Mouse (Mus musculus): ENCODE data around the gene Spon1. TPM values are rescaled to one million over a fixed set of nuclear protein-coding genes. Genes with fewer than 3 reads are reported as not detected.

Spon1 gene
- polyA plus RNA-seq, 1 experiment, result not detected

GRCm38 (mm10) chr7:113909161-113909825 is 143.5 kb downstream of the Spon1 start:
- TF ChIP-seq POLR2A (IDR thresholded peaks at IDR 0.05; ENCODE audit: borderline replicate concordance, low read depth, low read length) (no peak), CTCF (IDR thresholded peaks at IDR 0.05; ENCODE audit: low read depth, low read length) (no peak)
- H3K4me1 ChIP-seq (ENCODE audit: control insufficient read depth, insufficient read depth, low read length), result no peaks in the 10 kb centered on the region
- H3K4me3 ChIP-seq (ENCODE audit: insufficient read depth, low read length), result no peak overlapping the region
- no peak overlapping the region for H3K27ac ChIP-seq (ENCODE audit: insufficient read depth, low read depth, low read length)

GRCm38 (mm10) chr7:113910856-113911255 is 145.1 kb downstream of the Spon1 start:
- Histone ChIP-seq H3K4me3 (ENCODE audit: insufficient read depth, low read length) (no peak overlapping the region), H3K4me1 (ENCODE audit: control insufficient read depth, insufficient read depth, low read length) (no peaks in the 10 kb centered on the region), H3K27ac (ENCODE audit: insufficient read depth, low read depth, low read length) (no peak overlapping the region)
- TF ChIP-seq CTCF (IDR thresholded peaks at IDR 0.05; ENCODE audit: low read depth, low read length) (no peak), POLR2A (IDR thresholded peaks at IDR 0.05; ENCODE audit: borderline replicate concordance, low read depth, low read length) (no peak)

DNA sequence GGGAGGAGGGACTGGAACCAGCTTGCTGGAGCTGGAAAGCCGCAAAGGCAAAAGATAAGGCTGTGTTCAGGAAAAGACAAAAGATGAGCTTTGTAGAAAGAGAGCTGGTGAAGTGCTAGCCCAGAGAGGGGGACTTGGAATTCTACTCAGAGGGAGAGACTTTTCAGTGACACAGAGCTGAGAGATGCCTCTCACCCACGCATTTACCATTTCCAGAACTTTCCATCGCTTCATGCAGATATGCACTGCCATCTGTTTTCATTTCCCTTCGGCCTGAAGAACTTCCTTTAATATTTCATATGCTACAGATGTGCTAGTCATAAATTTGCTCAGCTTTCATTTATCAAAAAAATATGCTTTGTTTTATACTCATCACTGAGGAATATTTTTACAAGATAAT is 150.1 kb downstream of the Spon1 start:
- Histone ChIP-seq H3K27ac (ENCODE audit: insufficient read depth, low read depth, low read length) (no peak overlapping the region), H3K4me1 (ENCODE audit: control insufficient read depth, insufficient read depth, low read length) (no peaks in the 10 kb centered on the region), H3K4me3 (ENCODE audit: insufficient read depth, low read length) (no peak overlapping the region)
- TF ChIP-seq CTCF (IDR thresholded peaks at IDR 0.05; ENCODE audit: low read depth, low read length), result no peak
- TF ChIP-seq POLR2A (IDR thresholded peaks at IDR 0.05; ENCODE audit: borderline replicate concordance, low read depth, low read length), result no peak

- no peaks in the 10 kb centered on the region for H3K4me1 ChIP-seq (ENCODE audit: control insufficient read depth, insufficient read depth, low read length)
- H3K4me3 ChIP-seq (ENCODE audit: insufficient read depth, low read length), result no peak overlapping the region
- H3K27ac ChIP-seq (ENCODE audit: insufficient read depth, low read depth, low read length), result no peak overlapping the region
- no peak for TF ChIP-seq POLR2A (IDR thresholded peaks at IDR 0.05; ENCODE audit: borderline replicate concordance, low read depth, low read length)
- no peak for TF ChIP-seq CTCF (IDR thresholded peaks at IDR 0.05; ENCODE audit: low read depth, low read length)
Observed at GRCm38 (mm10) chr7:113918916-113919315, 153.1 kb downstream of the Spon1 start.

- Histone ChIP-seq H3K4me1 (ENCODE audit: control insufficient read depth, insufficient read depth, low read length) (no peaks in the 10 kb centered on the region), H3K4me3 (ENCODE audit: insufficient read depth, low read length) (no peak overlapping the region), H3K27ac (ENCODE audit: insufficient read depth, low read depth, low read length) (no peak overlapping the region)
- TF ChIP-seq CTCF (IDR thresholded peaks at IDR 0.05; ENCODE audit: low read depth, low read length) (no peak), POLR2A (IDR thresholded peaks at IDR 0.05; ENCODE audit: borderline replicate concordance, low read depth, low read length) (no peak)
Observed at GRCm38 (mm10) chr7:113919505-113919904, 153.7 kb downstream of the Spon1 start.

- TF ChIP-seq CTCF (IDR thresholded peaks at IDR 0.05; ENCODE audit: low read depth, low read length), result no peak
- TF ChIP-seq POLR2A (IDR thresholded peaks at IDR 0.05; ENCODE audit: borderline replicate concordance, low read depth, low read length), result no peak
- H3K4me3 ChIP-seq (ENCODE audit: insufficient read depth, low read length), result no peak overlapping the region
- H3K4me1 ChIP-seq (ENCODE audit: control insufficient read depth, insufficient read depth, low read length), result no peaks in the 10 kb centered on the region
- H3K27ac ChIP-seq (ENCODE audit: insufficient read depth, low read depth, low read length), result no peak overlapping the region
Observed at GRCm38 (mm10) chr7:113920056-113920455, 154.3 kb downstream of the Spon1 start.

- no peak overlapping the region for H3K4me3 ChIP-seq (ENCODE audit: insufficient read depth, low read length)
- TF ChIP-seq CTCF (IDR thresholded peaks at IDR 0.05; ENCODE audit: low read depth, low read length), result no peak
- no peak for TF ChIP-seq POLR2A (IDR thresholded peaks at IDR 0.05; ENCODE audit: borderline replicate concordance, low read depth, low read length)
- H3K4me1 ChIP-seq (ENCODE audit: control insufficient read depth, insufficient read depth, low read length), result no peaks in the 10 kb centered on the region
- H3K27ac ChIP-seq (ENCODE audit: insufficient read depth, low read depth, low read length), result no peak overlapping the region
Observed at GRCm38 (mm10) chr7:113924561-113924960, 158.8 kb downstream of the Spon1 start.

DNA sequence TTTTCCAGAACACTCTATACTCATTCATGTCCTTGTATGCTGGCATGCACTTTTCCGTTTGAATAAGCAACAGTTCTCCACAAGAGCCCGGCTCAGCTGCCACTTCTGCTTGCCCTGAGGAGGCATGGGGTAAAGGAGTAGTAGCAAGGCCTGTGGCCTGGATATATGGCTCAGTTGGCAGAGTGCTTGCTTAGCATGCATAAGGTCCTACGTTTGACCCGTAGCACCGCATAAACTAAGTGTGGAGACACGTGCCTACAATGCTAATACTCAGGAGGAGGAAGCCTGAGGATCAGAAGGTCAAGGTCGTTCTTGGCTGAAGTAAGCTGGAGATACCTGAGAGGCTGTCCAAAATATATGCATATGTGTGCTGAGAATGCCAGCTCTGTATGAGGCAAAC is 185.1 kb downstream of the Spon1 start:
- H3K4me3 ChIP-seq (ENCODE audit: insufficient read depth, low read length), result no peak overlapping the region
- H3K4me1 ChIP-seq (ENCODE audit: control insufficient read depth, insufficient read depth, low read length), result no peaks in the 10 kb centered on the region
- no peak overlapping the region for H3K27ac ChIP-seq (ENCODE audit: insufficient read depth, low read depth, low read length)
- TF ChIP-seq POLR2A (IDR thresholded peaks at IDR 0.05; ENCODE audit: borderline replicate concordance, low read depth, low read length), result no peak

DNA sequence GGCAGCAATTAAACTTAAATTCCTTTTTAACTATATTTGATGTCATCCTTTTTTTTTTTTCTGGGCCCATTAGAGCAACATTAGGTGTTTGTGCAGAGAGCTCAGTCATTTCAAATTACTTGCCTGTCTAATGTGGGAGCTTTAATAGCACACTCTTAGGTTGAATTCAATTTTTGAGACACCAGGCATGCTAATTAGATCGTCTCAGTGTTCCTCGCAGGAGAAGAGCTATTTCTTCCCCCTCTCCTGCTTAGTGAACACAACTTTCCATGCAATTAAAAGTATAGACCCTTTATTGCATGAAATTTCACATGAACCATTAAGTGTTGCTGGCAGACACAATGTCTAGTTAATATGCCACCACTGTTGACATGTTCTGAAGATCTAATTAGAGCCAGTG is 189.6 kb downstream of the Spon1 start:
- Histone ChIP-seq H3K4me3 (ENCODE audit: insufficient read depth, low read length) (no peak overlapping the region), H3K27ac (ENCODE audit: insufficient read depth, low read depth, low read length) (no peak overlapping the region), H3K4me1 (ENCODE audit: control insufficient read depth, insufficient read depth, low read length) (no peaks in the 10 kb centered on the region)
- TF ChIP-seq POLR2A (IDR thresholded peaks at IDR 0.05; ENCODE audit: borderline replicate concordance, low read depth, low read length), result no peak
- no peak for TF ChIP-seq CTCF (IDR thresholded peaks at IDR 0.05; ENCODE audit: low read depth, low read length)

GRCm38 (mm10) chr7:113960841-113961499 is 195.2 kb downstream of the Spon1 start:
- Histone ChIP-seq H3K4me3 (ENCODE audit: insufficient read depth, low read length) (no peak overlapping the region), H3K4me1 (ENCODE audit: control insufficient read depth, insufficient read depth, low read length) (no peaks in the 10 kb centered on the region), H3K27ac (ENCODE audit: insufficient read depth, low read depth, low read length) (no peak overlapping the region)
- no peak for TF ChIP-seq CTCF (IDR thresholded peaks at IDR 0.05; ENCODE audit: low read depth, low read length)
- TF ChIP-seq POLR2A (IDR thresholded peaks at IDR 0.05; ENCODE audit: borderline replicate concordance, low read depth, low read length), result no peak

Measured in bone marrow macrophage, adult 2 months (primary cell).